Mouse (Mus musculus): ENCODE data around the gene Pramef25.
"Not testable (repeated sequence)": the region's sequence is repeated elsewhere in the genome, so short reads cannot be mapped to it uniquely, and the experiment has no call there.

Gene Pramef25

DNA sequence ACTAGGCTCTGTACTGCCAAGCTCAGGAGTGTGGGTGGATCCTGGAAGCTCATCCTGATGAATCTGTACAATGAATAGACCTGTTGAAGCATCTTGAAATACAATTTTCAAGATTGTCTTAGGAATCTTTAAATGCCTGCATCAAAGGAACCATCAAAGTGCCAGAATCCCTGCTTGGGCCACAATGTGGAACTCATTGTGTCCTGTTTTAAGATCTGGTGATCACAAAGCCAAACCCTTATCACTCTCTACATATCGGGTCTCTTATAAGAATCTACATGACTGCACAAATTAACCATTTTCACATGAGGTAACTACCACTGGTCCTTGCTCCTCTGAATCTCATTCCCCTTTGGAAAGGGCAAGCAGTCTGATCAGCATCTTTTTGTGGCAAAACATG is at the start of gene Pramef25:
TSS of gene Pramef25 (minus strand) at position 101 of the 400 bp plus-strand sequence.
- DNase-seq (ENCODE audit: low read depth in 1 of 2, low spot score in 2 of 2): not testable (repeated sequence)

DNA sequence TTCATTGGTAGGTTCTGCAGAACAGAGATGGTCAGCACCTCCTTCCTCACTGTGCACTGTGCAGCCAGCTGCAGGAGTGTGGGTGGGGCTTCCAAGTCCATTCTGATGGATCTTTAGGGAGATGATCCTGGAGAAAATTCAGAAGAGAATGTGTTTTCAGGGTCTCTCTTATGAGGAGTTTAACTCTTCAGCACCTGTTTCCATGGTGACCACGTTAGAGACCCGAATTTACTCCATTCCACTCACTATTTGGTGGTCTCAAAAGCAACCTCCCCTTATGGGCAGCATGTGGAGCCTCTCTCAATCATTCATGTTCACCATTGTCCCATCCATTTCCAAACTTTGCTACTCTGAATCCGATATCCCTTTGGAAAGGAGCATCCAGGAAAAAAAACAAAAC is 43.5 kb upstream of the Pramef25 start, which contains the start of gene Pramef17:
TSS of gene Pramef17 (minus strand) at position 101 of the 400 bp plus-strand sequence.
- not testable (repeated sequence) for DNase-seq (ENCODE audit: low read depth in 1 of 2, low spot score in 2 of 2)

DNA sequence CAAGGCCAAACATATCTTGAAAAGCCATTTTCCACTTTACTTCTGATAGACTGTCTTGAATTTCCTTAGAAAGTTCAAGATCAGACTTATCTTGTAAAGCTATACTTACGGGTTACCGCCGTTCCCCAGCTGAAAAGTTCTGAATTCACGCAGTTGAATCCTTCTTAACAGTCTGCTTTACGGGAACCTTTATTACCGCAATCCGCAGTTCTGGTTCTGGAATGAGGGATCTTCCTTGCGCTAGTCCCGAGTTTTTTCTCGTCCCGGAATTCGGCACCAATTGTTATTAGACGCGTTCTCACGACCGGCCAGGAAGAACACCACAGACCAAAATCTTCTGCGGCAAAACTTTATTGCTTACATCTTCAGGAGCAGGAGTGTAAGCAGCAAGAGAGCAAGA is 37.3 kb upstream of the Pramef25 start:
- peak; percentile 10 to 56 for DNase-seq (ENCODE audit: low read depth in 1 of 2, low spot score in 2 of 2)

DNA sequence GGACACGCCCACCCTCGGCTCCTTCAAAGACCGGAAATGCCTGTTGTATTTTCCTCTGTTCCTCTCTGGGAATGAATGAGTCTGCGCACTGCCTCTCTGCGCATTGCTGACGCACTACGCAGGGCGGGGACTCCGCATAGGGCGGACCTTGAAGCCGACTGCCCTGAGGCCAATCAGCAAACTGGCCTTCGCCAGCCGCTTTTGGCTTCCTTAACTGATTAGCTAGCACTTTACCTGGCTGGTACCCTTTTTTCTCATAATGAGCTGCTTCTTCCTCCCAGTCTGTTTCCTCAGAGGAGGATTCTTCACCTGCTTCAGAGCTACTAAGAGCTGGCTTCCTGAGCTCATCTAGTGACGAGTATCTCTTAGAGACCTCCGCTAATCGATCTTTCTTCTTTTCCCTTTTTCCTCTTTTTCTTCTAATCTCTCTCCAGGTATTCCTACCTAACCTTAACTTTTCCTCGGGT is 36.7 kb upstream of the Pramef25 start:
- peak; percentile 21 to 61 for DNase-seq (ENCODE audit: low read depth in 1 of 2, low spot score in 2 of 2)

DNA sequence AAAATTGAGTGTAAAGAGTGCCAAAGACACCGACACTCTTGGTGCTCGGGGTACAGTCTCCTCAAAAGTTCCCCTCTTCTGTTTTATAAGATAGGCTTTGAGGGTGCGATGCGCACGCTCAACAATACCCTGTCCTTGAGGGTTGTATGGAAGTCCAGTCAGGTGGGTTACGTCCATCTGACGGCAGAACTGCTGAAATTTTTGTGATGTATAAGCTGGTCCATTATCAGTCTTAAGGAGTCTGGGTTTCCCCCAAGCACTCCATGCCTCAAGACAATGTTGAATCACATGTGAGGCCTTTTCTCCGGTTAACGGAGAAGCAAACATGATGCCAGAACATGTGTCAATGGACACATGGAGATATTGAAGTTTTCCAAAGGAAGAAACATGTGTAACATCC is 34.9 kb upstream of the Pramef25 start:
- DNase-seq (ENCODE audit: low read depth in 1 of 2, low spot score in 2 of 2): peak; percentile 10 to 48

DNA sequence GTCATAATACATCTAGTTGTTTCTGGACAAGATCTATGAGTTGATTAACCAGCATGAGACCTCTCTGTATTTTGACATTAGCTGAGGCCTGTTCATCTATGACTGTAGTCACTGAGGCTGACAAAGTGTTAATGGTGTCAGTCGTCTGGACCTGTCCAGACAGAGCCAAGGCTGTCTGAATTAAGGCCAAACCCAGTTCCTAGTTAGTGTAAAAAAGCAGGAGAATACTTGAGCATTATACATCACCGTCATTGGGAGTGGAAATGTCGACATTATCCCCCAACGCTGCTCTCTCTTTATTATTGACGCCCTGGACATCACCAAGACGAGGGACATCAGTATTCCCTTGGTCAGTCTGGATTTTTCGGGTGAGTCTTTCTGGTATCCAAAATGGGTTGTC is 34.3 kb upstream of the Pramef25 start:
- peak; percentile 0 to 21 for DNase-seq (ENCODE audit: low read depth in 1 of 2, low spot score in 2 of 2)

DNA sequence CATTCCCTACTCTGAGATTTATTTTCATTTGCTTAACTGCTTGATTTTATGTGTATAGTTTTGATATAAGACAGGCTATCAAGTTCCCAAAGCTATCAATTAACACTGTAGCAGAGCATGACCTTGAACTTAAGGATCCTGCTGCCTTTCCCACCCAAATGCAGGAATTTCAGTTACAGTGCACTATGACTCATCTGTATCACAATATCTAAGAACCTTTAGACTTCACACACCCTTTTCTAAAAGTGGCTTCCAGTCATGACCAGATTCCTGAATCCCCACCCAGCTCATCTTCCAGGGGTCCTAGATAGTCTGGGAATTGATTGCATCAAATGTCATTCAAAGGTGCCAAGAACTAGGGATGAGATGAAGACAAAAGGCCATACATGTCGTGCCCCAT is 32.6 kb upstream of the Pramef25 start:
- not testable (repeated sequence) for DNase-seq (ENCODE audit: low read depth in 1 of 2, low spot score in 2 of 2)

DNA sequence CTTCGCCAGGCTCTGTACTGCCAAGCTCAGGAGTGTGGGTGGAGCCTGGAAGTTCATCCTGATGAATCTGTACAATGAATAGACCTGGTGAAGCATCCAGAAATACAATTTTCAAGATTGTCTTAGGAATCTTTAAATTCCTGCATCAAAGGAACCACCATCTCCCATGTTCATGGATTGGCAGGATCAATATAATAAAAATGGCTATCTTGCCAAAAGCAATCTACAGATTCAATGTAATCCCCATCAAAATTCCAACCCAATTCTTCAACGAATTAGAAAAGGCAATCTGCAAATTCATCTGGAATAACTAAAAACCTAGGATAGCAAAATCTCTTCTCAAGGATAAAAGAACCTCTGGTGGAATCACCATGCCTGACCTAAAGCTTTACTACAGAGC is 16.0 kb upstream of the Pramef25 start, which contains the start of gene Gm13101:
TSS of gene Gm13101 (minus strand) at position 101 of the 400 bp plus-strand sequence.
- not testable (repeated sequence) for DNase-seq (ENCODE audit: low read depth in 1 of 2, low spot score in 2 of 2)

DNA sequence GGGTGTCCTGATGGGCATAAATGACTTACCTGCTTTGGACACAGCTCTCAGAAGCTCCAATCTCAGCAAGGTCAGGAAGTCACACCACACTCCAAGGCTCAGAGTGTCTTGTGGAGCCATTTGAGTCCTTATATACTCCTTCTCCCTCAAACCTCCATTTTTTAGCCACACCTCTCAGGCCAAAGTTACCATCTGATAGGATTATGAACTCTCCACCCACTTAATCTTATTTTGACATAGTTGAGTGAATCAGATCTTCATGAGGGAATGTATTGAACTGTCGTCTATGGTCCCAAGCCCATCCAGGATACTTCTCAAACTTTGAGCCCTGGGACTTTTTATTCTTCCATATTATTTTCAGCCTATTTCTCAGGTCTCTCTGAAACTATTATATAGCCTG is 50.5 kb downstream of the Pramef25 start, which contains the start of gene Pramef6:
TSS of gene Pramef6 (minus strand) at position 101 of the 400 bp plus-strand sequence.
- DNase-seq (ENCODE audit: low read depth in 1 of 2, low spot score in 2 of 2): not testable (repeated sequence)
